Mouse (Mus musculus) CD8-positive naive resting alpha-beta T cell, adult 2 months (primary cell): Measurements from ENCODE around the gene Nlrp14.
"Not testable (repeated sequence)": the region's sequence is repeated elsewhere in the genome, so short reads cannot be mapped to it uniquely, and the experiment has no call there.

ENCODE experiments used
- DNase-seq, 2 experiments: peaks; one replicate each; pipeline ENCODE4 v3.0.0; 2022; ENCODE audit warnings: low read depth in 2 of 2, low spot score in 2 of 2

The Nlrp14 gene

DNA sequence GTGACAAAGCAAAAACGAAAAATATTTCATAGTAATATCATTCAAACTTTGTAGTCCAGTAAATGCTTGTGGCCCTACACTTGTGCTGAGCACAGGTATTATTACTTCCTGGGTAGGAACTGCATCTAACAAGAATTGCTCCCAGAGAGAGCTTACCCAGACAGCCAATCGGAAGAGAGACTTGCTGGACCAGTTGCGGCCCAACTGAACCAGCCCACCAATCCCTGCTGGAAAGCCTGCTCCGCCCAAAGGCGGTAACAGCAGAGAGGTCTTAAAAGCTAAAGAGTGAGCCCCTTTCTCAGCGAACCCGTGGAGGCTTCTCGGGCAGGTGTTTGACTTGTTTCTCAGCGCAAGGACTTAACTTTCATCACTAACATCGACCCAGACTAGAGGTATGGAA, at the start of gene Nlrp14:
TSS of gene Nlrp14 (plus strand) at position 301 of the 400 bp plus-strand sequence.
- no peak for DNase-seq

DNA sequence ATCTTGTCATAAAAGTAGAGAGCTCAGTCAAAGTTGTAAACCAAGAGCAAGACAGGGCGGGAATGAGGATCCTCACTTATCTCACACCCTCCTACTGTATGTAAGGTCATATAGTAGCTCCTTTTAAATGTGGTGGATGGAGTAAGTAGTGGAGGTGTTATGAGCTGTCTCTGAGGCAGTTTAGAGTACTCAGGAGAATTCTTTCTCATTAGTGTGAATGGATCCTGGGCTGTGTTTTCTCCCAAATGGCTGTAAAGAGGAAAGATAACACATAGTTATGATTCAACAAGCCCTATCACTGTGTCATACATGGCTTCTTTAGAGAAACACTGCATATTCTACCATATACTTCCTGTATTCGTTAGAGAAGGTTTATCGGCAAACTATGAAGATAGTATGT, 35.8 kb upstream of the Nlrp14 start, which contains the start of gene Olfr715:
TSS of gene Olfr715 (minus strand) at position 101 of the 400 bp plus-strand sequence.
- DNase-seq, result not testable (repeated sequence)

DNA sequence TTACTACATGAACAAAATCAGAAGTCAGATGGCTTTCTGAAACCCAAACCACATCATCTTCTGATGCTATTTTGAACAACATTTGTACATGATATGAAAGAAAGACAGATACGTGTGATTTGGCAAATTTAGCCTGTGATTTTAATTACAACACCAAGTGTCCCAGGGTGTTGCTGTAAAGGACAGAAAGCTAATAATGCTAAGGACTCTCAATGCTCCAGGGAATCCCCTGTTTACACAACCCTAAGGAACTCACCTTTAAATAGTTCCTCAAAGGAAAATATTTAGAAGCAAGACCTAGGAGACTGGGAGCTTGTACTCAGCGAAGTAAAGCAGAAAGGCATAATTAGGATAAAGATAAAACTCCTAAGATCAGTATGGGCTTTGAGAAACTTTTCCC, 28.8 kb upstream of the Nlrp14 start, which contains the start of gene Olfr716:
TSS of gene Olfr716 (plus strand) at position 301 of the 400 bp plus-strand sequence.
- not testable (repeated sequence) for DNase-seq

DNA sequence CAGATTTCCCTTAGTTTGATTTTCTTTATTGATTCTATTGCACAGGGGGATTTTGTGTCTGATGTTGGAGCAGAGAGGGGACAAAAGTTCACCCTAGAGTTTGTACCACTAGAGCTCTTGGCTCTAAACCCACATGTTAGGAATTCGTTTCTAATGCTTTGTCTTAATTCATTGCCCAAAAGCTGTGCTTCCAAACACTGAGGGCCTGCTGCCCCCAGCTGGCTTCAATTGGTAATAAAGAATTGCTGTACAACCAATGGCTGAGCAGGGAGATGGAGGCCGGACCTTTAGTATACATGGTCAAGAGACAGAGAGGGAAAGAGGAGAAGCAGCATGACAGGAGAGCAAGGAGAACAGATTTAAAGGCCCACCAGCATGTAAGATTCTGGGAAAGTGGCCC, 13.6 kb downstream of the Nlrp14 start:
- no peak for DNase-seq

DNA sequence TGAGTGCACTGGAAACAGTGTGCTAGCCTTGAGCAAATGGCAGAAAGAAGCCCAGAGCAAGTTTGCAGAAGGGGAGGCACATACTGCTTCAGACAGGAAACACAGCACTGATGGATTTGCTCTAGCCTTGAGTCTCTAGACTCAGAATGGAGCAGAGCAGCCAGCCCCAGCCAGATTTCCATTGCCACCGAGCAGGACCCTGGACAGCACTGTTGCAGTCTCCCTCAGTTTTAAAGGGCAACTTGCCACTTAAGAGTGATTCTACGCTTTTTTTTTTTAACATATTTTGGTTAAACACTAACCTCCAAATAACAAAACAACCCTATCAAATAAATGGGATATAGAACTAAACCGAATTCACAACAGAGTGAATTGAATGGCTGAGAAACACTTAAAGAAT, 35.0 kb downstream of the Nlrp14 start:
- no peak for DNase-seq

DNA sequence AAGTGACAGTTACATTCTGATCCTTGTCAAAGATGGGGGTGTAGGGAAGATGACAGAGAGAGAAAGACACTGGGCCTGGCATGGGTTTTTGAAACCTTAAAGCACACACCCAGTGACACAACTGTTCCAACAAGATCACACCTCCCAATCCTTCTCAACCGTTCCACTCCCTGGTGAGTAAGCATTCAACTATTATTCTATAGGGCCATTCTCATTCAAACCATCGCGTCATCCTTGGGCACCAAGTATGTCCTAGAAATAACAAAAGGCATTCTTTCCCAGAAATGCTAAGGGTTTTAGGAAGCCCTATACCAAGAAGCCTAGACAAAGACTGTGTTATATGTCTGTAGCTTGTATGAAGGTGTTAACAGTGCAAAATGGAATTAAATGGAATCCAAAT, 41.1 kb downstream of the Nlrp14 start:
- no peak for DNase-seq

DNA sequence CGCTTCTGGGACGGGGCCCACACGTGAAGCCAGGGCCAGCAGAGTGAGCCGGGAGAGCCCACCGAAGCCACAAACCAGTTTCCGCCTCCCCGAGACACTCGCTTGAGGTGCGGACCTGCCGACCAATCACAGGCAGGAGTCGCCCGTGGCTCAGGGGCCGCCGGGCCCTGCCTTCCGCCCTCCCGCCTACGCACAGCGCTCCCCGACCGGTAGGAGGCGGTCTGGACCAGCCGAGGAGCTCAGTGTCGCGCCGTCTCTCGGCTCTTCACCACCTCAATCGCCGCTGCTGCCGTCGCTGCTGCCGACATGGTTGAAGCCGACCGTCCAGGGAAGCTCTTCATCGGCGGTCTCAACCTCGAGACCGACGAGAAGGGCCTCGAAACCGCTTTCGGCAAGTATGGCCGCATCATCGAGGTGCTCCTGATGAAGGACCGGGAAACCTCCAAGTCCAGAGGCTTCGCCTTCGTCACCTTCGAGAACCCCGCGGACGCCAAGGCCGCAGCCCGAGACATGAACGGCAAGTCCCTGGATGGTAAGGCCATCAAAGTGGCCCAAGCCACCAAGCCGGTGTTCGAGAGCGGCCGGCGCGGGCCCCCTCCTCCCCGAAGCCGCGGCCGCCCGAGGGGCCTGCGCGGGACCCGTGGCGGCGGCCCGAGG, 42.5 kb downstream of the Nlrp14 start, which contains the start of gene Rbmxl2:
TSS of gene Rbmxl2 (plus strand) at position 242 of the 657 bp plus-strand sequence.
- DNase-seq, result no peak

DNA sequence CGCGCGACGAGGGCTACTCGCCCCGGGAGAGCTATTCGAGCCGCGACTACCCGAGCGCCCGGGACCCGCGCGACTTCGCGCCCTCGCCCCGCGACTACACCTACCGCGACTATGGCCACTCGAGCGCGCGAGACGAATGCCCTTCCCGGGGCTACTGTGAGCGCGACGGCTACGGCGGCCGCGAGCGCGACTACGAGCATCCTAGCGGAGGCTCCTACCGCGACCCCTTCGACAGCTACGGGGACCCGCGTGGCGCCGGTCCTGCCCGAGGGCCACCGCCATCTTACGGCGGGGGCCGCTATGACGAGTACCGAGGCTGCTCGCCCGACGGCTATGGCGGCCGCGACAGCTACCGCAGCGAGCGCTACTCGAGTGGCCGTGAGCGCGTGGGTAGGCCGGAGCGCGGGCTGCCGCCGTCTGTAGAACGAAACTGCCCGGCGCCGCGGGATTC, 43.4 kb downstream of the Nlrp14 start:
- no peak for DNase-seq

DNA sequence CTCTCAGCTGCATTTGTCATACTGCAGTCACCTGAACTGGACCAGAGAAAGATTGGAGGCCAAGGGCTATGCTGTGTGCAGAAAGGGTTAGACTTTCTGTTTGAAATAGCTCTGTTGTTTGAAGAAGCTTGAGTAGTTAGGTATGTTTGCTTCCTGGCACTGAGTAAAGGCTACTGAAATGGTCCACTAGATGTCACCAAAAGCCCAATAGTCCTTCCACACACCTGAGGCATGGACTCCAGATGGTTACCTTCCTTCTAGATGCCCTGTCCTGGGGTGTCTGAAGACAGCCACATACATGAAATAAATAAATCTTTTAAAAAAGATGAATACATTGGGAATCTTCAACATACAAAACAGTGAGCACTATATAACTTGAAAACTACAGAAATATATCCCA, 48.9 kb downstream of the Nlrp14 start:
- no peak for DNase-seq

DNA sequence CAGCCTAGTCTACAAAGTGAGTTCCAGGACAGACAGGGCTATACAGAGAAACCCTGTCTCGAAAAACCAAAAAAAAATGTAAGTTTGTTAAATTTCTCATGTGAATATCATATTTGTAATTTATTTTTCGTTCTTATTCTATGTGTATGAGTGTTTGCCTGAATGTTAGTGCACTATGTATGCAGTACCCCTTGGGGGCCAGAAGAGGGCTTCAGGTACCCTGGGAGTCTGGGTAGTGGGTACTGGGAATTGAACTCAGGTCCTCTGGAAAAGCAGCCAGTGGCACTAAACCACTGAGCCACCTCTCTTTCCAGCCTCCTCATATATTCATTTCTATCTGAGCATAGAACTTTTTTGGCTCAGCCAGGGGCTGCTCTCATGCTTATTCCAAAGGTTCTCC, 50.1 kb downstream of the Nlrp14 start:
- no peak for DNase-seq

DNA sequence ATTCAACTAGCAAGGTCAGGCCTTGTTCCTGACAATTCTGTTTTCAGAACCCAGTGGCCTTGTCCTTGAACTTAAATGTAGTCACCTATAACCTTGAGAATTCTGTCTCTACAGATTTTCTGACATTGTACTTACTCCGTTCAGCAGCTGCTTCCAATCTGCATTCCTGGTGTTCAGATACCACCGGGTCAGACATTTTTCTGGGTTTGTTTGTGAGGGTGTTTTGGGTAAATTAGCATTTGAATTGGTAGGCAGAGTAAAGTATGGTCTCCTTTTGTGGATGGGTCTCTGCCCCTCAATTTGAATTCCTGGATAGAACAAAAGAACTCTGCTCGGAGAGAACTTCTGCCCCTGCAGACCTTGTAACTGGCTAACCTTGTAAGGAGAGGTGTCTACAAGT, 70.1 kb downstream of the Nlrp14 start:
- no peak for DNase-seq

DNA sequence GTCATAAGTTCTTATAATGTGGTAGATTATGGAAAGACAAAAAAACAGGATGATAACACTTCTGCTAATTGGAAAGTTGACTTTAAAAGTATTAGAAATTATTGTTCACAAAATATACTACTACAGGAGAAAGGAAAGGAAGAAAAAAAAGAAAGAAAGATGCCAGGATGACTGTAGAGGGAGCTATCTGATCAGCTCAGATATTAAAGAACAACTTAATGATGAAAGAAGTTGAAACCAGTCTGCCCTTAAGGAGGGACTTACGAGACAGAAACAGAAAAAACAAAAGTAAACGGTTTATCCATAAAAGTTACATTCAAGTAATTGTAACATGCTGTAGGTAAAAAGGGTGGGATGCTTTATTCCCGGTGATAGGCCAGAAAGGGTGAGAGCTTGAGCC, 70.7 kb downstream of the Nlrp14 start:
- no peak for DNase-seq

DNA sequence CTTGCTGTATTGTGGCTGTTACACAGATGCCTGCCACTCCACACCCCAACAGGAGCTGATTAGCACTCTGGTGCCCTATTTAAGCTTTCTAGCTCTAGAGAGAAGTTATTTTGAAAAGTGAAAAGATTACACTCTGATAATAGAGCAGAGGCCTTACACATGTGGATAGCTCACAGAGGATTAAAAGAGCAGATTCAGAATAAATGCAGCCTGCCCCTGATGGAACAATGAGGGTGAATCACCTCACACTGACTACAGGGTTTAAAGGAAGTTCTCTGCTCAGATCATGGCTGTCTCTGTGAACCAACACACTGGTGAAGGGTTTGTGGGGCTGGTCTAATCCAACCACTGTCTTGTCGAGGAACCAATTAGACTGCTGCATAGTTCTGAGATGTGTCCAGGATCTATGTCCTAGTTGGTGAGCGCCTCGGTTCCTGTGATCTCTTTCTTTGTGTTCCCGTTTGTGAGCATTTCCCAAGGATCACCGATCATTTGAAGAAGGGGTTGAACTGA, 74.6 kb downstream of the Nlrp14 start:
- no peak for DNase-seq
